Mouse (Mus musculus) kidney, postnatal 36 days (tissue): ENCODE data around the gene Apol10b.
"Not testable (repeated sequence)": the region's sequence is repeated elsewhere in the genome, so short reads cannot be mapped to it uniquely, and the experiment has no call there.

Experiments
- DNase-seq, 2 experiments: peaks; one replicate each; pipeline ENCODE4 v3.0.0; 2021 to 2022; ENCODE audit warnings: mixed read lengths in 2 of 2

The Apol10b gene

GRCm38 (mm10) chr15:77595961-77596360 is at the start of gene Apol10b:
Gene Apol10b, minus strand, starts transcription at chr15:77596125.
- DNase-seq = no peak

DNA sequence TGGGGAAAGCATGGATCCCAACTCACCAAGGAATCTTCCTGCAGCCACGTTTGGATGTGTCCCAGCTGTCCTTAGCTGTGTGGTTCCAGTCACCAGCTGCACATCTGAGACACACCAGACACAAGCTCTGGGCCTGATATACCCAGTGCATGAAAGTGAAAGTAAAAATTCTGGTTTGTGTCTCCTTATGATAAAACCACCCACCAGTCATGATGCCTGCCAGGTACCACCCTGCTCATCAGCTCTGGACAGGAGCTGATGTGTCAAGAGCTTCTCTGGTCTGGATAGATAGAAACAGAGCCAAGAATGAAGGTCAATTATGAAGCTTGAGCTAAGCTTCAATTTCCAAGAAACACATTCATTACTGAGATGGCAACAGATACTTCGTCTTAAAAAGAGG is 47.3 kb upstream of the Apol10b start, which contains the start of gene Apol11b:
Gene Apol11b (minus strand): TSS at position 111 of the 400 bp plus-strand sequence.
- not testable (repeated sequence) for DNase-seq

GRCm38 (mm10) chr15:77629822-77630221 is 33.9 kb upstream of the Apol10b start:
- DNase-seq = not testable (repeated sequence)

GRCm38 (mm10) chr15:77628647-77629046 is 32.7 kb upstream of the Apol10b start:
- peak; percentile 8 to 59 for DNase-seq

DNA sequence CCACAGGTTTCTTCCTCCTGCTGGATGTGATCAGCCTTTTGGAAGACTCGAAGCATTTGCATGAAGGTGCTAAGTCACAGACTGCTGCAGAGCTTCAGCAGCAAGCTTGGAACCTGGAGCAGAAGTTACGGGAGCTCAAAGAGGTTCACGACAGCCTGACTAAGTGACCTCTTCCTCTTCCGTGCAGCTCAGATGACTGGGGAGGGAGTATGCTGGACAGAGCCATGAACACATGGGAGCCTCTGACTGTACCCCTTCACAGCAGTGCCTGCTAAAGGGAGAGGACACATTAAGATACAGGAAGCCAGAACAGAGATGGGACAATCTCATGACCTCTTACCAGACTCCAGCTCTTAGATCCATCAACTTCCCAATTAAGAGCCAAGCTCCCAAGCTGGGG is 30.5 kb upstream of the Apol10b start:
- not testable (repeated sequence) for DNase-seq

- DNase-seq = no peak
Observed at GRCm38 (mm10) chr15:77624710-77625109, 28.8 kb upstream of the Apol10b start.

DNA sequence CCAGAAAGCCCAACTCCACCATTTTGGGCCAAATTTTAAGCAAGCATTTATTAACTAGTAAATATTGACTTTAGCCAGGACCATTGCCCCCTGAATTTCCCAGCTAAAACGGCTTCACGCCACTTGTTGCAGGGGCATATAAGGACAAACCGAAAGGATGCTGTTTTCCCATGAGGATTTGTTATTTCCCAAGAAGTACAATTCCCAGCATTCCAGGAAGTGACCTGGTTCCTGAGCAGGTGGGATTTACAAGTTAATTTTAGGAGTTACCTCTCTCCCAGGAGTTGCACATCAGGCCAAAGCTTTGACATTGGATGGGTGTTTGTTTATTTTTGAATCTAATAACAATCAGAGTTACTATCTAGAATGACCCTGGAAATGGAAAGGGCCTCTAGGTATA is 10.1 kb upstream of the Apol10b start:
- DNase-seq = no peak

DNA sequence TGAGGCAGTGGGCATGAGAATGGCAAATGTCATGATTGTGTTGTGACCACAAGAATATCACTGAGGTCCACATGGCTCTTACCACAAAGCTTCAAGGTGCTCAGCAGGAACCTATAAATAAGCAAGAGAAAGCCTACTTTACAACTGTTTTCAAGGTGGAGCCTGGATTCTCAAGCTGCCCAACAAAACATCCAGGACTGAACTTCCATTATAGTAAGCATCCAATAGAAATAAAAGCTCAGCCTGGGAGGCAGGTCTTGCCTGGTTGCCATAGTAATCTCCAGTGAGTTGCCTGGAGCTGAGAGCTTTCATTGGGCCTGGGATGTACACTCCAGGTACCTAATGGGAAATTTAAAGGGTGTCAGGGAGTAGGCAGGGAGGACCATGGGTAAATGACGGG is 3.0 kb upstream of the Apol10b start, which contains the start of gene Gm36245:
Gene Gm36245 (plus strand): TSS at position 301 of the 400 bp plus-strand sequence.
- no peak for DNase-seq

GRCm38 (mm10) chr15:77598429-77598828 is 2.5 kb upstream of the Apol10b start:
- DNase-seq = peak; percentile 47 to 52

DNA sequence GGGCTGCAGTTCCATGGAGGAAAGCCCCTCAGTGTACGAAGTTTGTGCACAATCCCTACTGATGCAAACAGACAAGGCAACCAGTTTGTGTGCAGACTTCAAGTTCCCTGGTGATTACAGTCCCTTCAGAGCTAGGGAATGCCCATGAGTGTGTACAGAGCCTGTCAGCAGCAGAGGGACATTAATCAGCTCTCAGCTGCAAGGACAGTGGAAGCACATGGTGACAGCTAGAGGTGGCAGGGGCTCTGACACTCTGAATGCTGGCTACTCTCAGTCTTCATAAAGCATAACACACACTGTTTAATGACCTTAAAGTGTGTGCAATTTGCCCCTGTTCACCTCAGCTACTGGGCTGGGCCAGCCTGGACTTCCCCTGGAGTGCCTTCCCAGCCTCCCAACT is 2.4 kb downstream of the Apol10b start:
- no peak for DNase-seq

- peak in 1 of 2 experiments; percentile 42 for DNase-seq
Observed at GRCm38 (mm10) chr15:77590881-77591280, 5.0 kb downstream of the Apol10b start.

- DNase-seq = no peak
Observed at GRCm38 (mm10) chr15:77588981-77589380, 6.9 kb downstream of the Apol10b start.

GRCm38 (mm10) chr15:77587026-77587425 is 8.9 kb downstream of the Apol10b start:
- peak in 1 of 2 experiments; percentile 59 for DNase-seq

- peak; percentile 49 to 60 for DNase-seq
Observed at GRCm38 (mm10) chr15:77581681-77582080, 14.2 kb downstream of the Apol10b start.

DNA sequence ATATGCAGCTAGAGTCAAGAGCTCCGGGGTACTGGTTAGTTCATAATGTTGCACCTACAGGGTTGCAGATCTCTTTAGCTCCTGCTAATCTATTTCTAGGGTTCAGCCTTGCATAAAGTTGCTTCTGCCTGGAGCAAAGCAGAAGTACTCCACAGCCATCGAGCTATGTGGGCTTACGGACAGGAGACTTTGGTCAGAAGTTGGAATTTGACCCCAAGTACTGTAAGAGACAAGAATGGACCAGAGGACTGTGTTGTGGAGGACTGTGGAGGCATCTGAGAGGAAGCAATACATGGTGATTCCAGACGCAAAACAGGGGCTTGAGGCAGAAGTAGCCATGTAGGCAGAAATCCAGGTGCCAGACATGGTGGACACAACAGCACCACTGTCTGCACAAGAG is 16.6 kb downstream of the Apol10b start:
- DNase-seq = peak; percentile 14 to 33

- no peak for DNase-seq
Observed at GRCm38 (mm10) chr15:77578801-77579200, 17.1 kb downstream of the Apol10b start.

DNA sequence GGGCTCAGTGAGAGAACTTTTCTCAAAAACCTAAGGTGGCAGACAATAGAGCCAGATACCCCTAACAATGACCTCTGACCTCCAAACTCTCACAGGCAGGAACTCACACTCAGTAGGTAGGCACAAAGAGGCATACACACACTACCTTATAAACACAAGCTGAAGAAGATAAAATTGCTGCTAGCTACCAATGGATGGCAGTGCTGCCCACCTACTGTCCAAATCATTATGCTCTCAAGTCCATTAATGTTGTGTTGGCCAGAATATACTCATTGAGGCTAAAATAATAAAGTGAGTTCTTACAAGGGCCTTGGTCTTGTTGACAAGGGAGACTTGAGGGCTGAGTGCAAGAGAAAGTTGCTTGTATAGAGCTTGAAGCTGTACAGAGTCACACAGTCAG is 32.7 kb downstream of the Apol10b start:
- DNase-seq = no peak

DNA sequence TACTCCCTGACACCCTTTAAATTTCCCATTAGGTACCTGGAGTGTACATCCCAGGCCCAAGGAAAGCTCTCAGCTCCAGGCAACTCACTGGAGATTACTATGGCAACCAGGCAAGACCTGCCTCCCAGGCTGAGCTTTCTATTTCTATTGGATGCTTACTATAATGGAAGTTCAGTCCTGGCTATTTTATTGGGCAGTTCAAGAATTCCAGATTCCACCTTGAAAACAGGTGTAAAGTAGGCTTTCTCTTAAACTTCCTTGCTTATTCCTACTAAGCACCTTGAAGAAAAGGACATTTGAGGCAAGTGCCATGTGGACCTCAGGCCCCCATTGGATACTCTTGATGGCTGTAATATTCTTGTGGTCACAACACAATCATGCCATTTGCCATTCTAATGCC is 34.1 kb downstream of the Apol10b start, which contains the start of gene 1700025B11Rik:
Gene 1700025B11Rik (minus strand): TSS at position 101 of the 400 bp plus-strand sequence.
- no peak for DNase-seq

- not testable (repeated sequence) for DNase-seq
Observed at GRCm38 (mm10) chr15:77539221-77539620, 56.7 kb downstream of the Apol10b start.
